Mouse (Mus musculus) lung, embryonic 14.5 days (tissue): ENCODE data around the gene Mepe. TPM values are rescaled to one million over a fixed set of nuclear protein-coding genes. Genes with fewer than 3 reads are reported as not detected.

Experiments used
- ATAC-seq: fragments of 200-750 bp; cut with Nextera tagmentation; 2 replicates; pipeline ENCODE4 v1.8.0; 2017; ENCODE audit warnings: mild to moderate bottlenecking, moderate TSS enrichment, moderate library complexity; ENCODE audit not compliant: insufficient read depth
- DNase-seq: peaks from one replicate; pipeline ENCODE4 v3.0.0-alpha.2; 2015
- H3K27ac ChIP-seq: fragments of 300-500 bp; sonication (generic); 2 replicates; pipeline ENCODE4 v1.5.1; 2014; ENCODE audit warnings: low read depth, mild to moderate bottlenecking, moderate library complexity
- H3K27me3 ChIP-seq: fragments of 300-500 bp; sonication (generic); 2 replicates; pipeline ENCODE4 v1.6.1; 2014; ENCODE audit warnings: low read length, control low read depth; ENCODE audit not compliant: insufficient read depth
- H3K36me3 ChIP-seq: fragments of 300-500 bp; sonication (generic); 2 replicates; pipeline ENCODE4 v1.6.1; 2014; ENCODE audit warnings: control low read depth; ENCODE audit not compliant: insufficient read depth
- H3K4me1 ChIP-seq: fragments of 300-500 bp; sonication (generic); 2 replicates; pipeline ENCODE4 v1.6.1; 2014; ENCODE audit warnings: antibody characterized with exemption, control low read depth; ENCODE audit not compliant: insufficient read depth
- H3K4me2 ChIP-seq: fragments of 300-500 bp; sonication (generic); 2 replicates; pipeline ENCODE4 v1.6.1; 2014; ENCODE audit warnings: mild to moderate bottlenecking
- H3K4me3 ChIP-seq: fragments of 300-500 bp; sonication (generic); 2 replicates; pipeline ENCODE4 v1.5.1; 2014; ENCODE audit warnings: low read depth, low read length
- H3K9ac ChIP-seq: fragments of 300-500 bp; sonication (generic); 2 replicates; pipeline ENCODE4 v1.6.1; 2014
- H3K9me3 ChIP-seq: fragments of 300-500 bp; sonication (generic); 2 replicates; pipeline ENCODE4 v1.6.1; 2016; ENCODE audit warnings: low read depth, low read length, control low read depth
- CTCF ChIP-seq: IDR thresholded peaks from 2 replicates; pipeline ENCODE4 v1.5.1; 2016; ENCODE audit warnings: antibody characterized with exemption, low read depth
- WGBS: fragments of 180-500 bp; shearing (Covaris S2); extraction: QIAGEN DNeasy Blood & Tissue Kit; methylation state at CpG from one replicate; pipeline ENCODE4 v1.1.7; 2014; 5-methylcytosine and 5-hydroxymethylcytosine counted together
- polyA plus RNA-seq: library from polyadenylated mRNA; unstranded; fragments of >200 nt; fragmentation: Nextera tagmentation; extraction: Ambion mirVana; gene quantifications from 2 replicates; pipeline ENCODE4 v1.2.1, GENCODE M21; 2014

Mepe gene
- polyA plus RNA-seq, 1 experiment from 2014 or later, result not detected

GRCm38 (mm10) chr5:104337491-104337890 is 12.4 kb downstream of the Mepe start:
- TF ChIP-seq CTCF, result no peak
- Histone ChIP-seq H3K27me3 (no peaks in the 10 kb centered on the region), H3K36me3 (no peaks in the 10 kb centered on the region), H3K4me3 (no peak overlapping the region), H3K27ac (no peak overlapping the region), H3K9ac (no peak overlapping the region), H3K9me3 (no peaks in the 10 kb centered on the region), H3K4me2 (no peak overlapping the region), H3K4me1 (no peaks in the 10 kb centered on the region)
- ATAC-seq (no peak), DNase-seq (no peak)
- 74% methylated on average over 4 of the region's 4 CpGs for WGBS

GRCm38 (mm10) chr5:104339009-104339408 is 13.9 kb downstream of the Mepe start:
- no peak overlapping the region for H3K27ac ChIP-seq
- DNase-seq (no peak), ATAC-seq (no peak)
- 84% methylated on average over 5 of the region's 5 CpGs for WGBS
- no peaks in the 10 kb centered on the region for H3K9me3 ChIP-seq
- H3K9ac ChIP-seq, result no peak overlapping the region
- no peak overlapping the region for H3K4me2 ChIP-seq
- H3K4me1 ChIP-seq, result no peaks in the 10 kb centered on the region
- H3K27me3 ChIP-seq, result no peaks in the 10 kb centered on the region
- TF ChIP-seq CTCF, result no peak
- no peaks in the 10 kb centered on the region for H3K36me3 ChIP-seq
- no peak overlapping the region for H3K4me3 ChIP-seq

- Histone ChIP-seq H3K36me3 (no peaks in the 10 kb centered on the region), H3K27me3 (no peaks in the 10 kb centered on the region), H3K4me2 (peak overlapping the region; percentile 7; the same call in 1 of the 2 replicates), H3K4me1 (no peaks in the 10 kb centered on the region), H3K27ac (no peak overlapping the region), H3K9me3 (no peaks in the 10 kb centered on the region), H3K9ac (no peak overlapping the region), H3K4me3 (no peak overlapping the region)
- TF ChIP-seq CTCF, result peak; percentile 84
- 18% methylated on average over 14 of the region's 14 CpGs for WGBS
- DNase-seq (peak; percentile 85), ATAC-seq (peak; percentile 80; the same call in 1 of the 2 replicates)
These were observed 14.8 kb downstream of the Mepe start for GRCm38 (mm10) chr5:104339706-104340512.

- Histone ChIP-seq H3K4me3 (no peak overlapping the region), H3K4me1 (no peaks in the 10 kb centered on the region), H3K36me3 (no peaks in the 10 kb centered on the region), H3K27ac (no peak overlapping the region), H3K9me3 (no peaks in the 10 kb centered on the region), H3K9ac (no peak overlapping the region), H3K27me3 (no peaks in the 10 kb centered on the region), H3K4me2 (no peak overlapping the region)
- no peak for TF ChIP-seq CTCF
- ATAC-seq, result peak; percentile 29; the same call in 1 of the 2 replicates
- DNase-seq, result no peak
- 88% methylated on average over 4 of the region's 4 CpGs for WGBS
These were observed 15.3 kb downstream of the Mepe start for GRCm38 (mm10) chr5:104340513-104340829.

GRCm38 (mm10) chr5:104342881-104343280 is 17.8 kb downstream of the Mepe start:
- Histone ChIP-seq H3K27me3 (no peaks in the 10 kb centered on the region), H3K9me3 (no peaks in the 10 kb centered on the region), H3K9ac (no peak overlapping the region), H3K4me1 (no peaks in the 10 kb centered on the region), H3K4me2 (no peak overlapping the region), H3K4me3 (no peak overlapping the region), H3K36me3 (no peaks in the 10 kb centered on the region), H3K27ac (no peak overlapping the region)
- WGBS, result 42% methylated on average over 6 of the region's 6 CpGs
- ATAC-seq (no peak), DNase-seq (no peak)
- TF ChIP-seq CTCF, result peak; percentile 30

GRCm38 (mm10) chr5:104344526-104345240 is 19.6 kb downstream of the Mepe start:
- Histone ChIP-seq H3K4me1 (no peaks in the 10 kb centered on the region), H3K4me2 (no peak overlapping the region), H3K4me3 (no peak overlapping the region), H3K9ac (no peak overlapping the region), H3K9me3 (no peaks in the 10 kb centered on the region), H3K36me3 (no peaks in the 10 kb centered on the region), H3K27me3 (no peaks in the 10 kb centered on the region), H3K27ac (no peak overlapping the region)
- TF ChIP-seq CTCF, result peak; percentile 49
- DNase-seq (peak; percentile 51), ATAC-seq (no peak)
- 70% methylated on average over 9 of the region's 9 CpGs for WGBS

- Histone ChIP-seq H3K9ac (no peak overlapping the region), H3K27me3 (no peaks in the 10 kb centered on the region), H3K4me2 (no peak overlapping the region), H3K9me3 (no peaks in the 10 kb centered on the region), H3K4me3 (no peak overlapping the region), H3K27ac (no peak overlapping the region), H3K4me1 (no peaks in the 10 kb centered on the region), H3K36me3 (no peaks in the 10 kb centered on the region)
- DNase-seq, result no peak
- no peak for ATAC-seq
- no peak for TF ChIP-seq CTCF
- 68% methylated on average over 6 of the region's 6 CpGs for WGBS
These were observed 20.1 kb downstream of the Mepe start for GRCm38 (mm10) chr5:104345241-104345630.
